Mouse (Mus musculus) limb, embryonic 14.5 days (tissue): ENCODE measurements around the gene Tmcc3. TPM values are rescaled to one million over a fixed set of nuclear protein-coding genes. Genes with fewer than 3 reads are reported as not detected.

Experiments
- ATAC-seq: fragments of 200-750 bp; cut with Nextera tagmentation; 2 replicates; pipeline ENCODE4 v1.8.0; 2017; ENCODE audit warnings: low read depth, moderate number of reproducible peaks, moderate TSS enrichment; ENCODE audit not compliant: low FRiP score
- DNase-seq: peaks from one replicate; pipeline ENCODE4 v3.0.0-alpha.2; 2015; ENCODE audit warnings: low spot score
- H3K27ac ChIP-seq: fragments of 300-500 bp; sonication (generic); replicated peaks from 2 replicates; pipeline ENCODE4 v1.5.1; 2014; ENCODE audit warnings: low read depth, mild to moderate bottlenecking, low read length, moderate library complexity, mixed read lengths
- H3K27me3 ChIP-seq: fragments of 300-500 bp; sonication (generic); 2 replicates; pipeline ENCODE4 v1.6.1; 2014; ENCODE audit warnings: low read length, mixed read lengths; ENCODE audit not compliant: control insufficient read depth, insufficient read depth
- H3K36me3 ChIP-seq: fragments of 300-500 bp; sonication (generic); 2 replicates; pipeline ENCODE4 v1.6.1; 2014; ENCODE audit warnings: mild to moderate bottlenecking, low read length, moderate library complexity, mixed read lengths; ENCODE audit not compliant: control insufficient read depth, insufficient read depth
- H3K4me1 ChIP-seq: fragments of 300-500 bp; sonication (generic); 2 replicates; pipeline ENCODE4 v1.6.1; 2014; ENCODE audit warnings: antibody characterized with exemption, low read length, mixed read lengths; ENCODE audit not compliant: control insufficient read depth, insufficient read depth
- H3K4me2 ChIP-seq: fragments of 300-500 bp; sonication (generic); replicated peaks from 2 replicates; pipeline ENCODE4 v1.6.1; 2014; ENCODE audit warnings: low read depth, mild to moderate bottlenecking, low read length, moderate library complexity; ENCODE audit not compliant: severe bottlenecking
- H3K4me3 ChIP-seq: fragments of 300-500 bp; sonication (generic); replicated peaks from 2 replicates; pipeline ENCODE4 v1.5.1; 2014; ENCODE audit warnings: low read length
- H3K9ac ChIP-seq: fragments of 300-500 bp; sonication (generic); 2 replicates; pipeline ENCODE4 v1.6.1; 2014; ENCODE audit warnings: mild to moderate bottlenecking, low read depth, low read length, moderate library complexity; ENCODE audit not compliant: severe bottlenecking
- H3K9me3 ChIP-seq: fragments of 300-500 bp; sonication (generic); 2 replicates; pipeline ENCODE4 v1.6.1; 2016; ENCODE audit warnings: low read length; ENCODE audit not compliant: control insufficient read depth
- POLR2A ChIP-seq: fragments of 200-500 bp; IDR thresholded peaks from 2 replicates; pipeline ENCODE4 v1.8.0; 2012; ENCODE audit warnings: inconsistent platforms, mild to moderate bottlenecking, moderate library complexity, borderline replicate concordance; ENCODE audit not compliant: insufficient read depth, insufficient read length; ENCODE audit errors: extremely low read depth
- WGBS: fragments of 180-500 bp; shearing (Covaris S2); extraction: QIAGEN DNeasy Blood & Tissue Kit; methylation state at CpG from one replicate; pipeline ENCODE4 v1.1.7; 2014; 5-methylcytosine and 5-hydroxymethylcytosine counted together
- polyA plus RNA-seq, 2 experiments: library from polyadenylated mRNA; depleted of rRNA in 1 of 2; stranded (reverse) in 1 of 2; unstranded in 1 of 2; fragments of >200 nt; fragmentation: Nextera tagmentation in 1 of 2; extraction: Ambion mirVana in 1 of 2; gene quantifications; 2 replicates each; pipeline versions ENCODE4 v1.2.1 to v1.2.3; 2012 to 2014

Gene Tmcc3
- polyA plus RNA-seq, 2 experiments: 10.5 to 18.2 TPM

GRCm38 (mm10) chr10:94508863-94509262 lies 197.1 kb downstream of the Tmcc3 start:
- ATAC-seq (no peak), DNase-seq (no peak)
- no peak overlapping the region for H3K4me2 ChIP-seq
- no peak overlapping the region for H3K27ac ChIP-seq
- WGBS: 52% methylated on average over 5 of the region's 5 CpGs
- H3K9ac ChIP-seq: no peak overlapping the region
- no peak overlapping the region for H3K4me3 ChIP-seq
- no peaks in the 10 kb centered on the region for H3K36me3 ChIP-seq
- no peaks in the 10 kb centered on the region for H3K9me3 ChIP-seq
- H3K4me1 ChIP-seq: no peaks in the 10 kb centered on the region
- TF ChIP-seq POLR2A: no peak
- peaks cover under 1% of the 10 kb centered on the region; the same call in 1 of the 2 replicates for H3K27me3 ChIP-seq

- H3K27me3 ChIP-seq: peaks cover 4% of the 10 kb centered on the region; the same call in 1 of the 2 replicates
Measured at GRCm38 (mm10) chr10:94512771-94513170, 201.0 kb downstream of the Tmcc3 start.

GRCm38 (mm10) chr10:94514091-94514505 lies 202.3 kb downstream of the Tmcc3 start:
- no peak for TF ChIP-seq POLR2A
- 2% methylated on average over 12 of the region's 12 CpGs for WGBS
- Histone ChIP-seq H3K36me3 (no peaks in the 10 kb centered on the region), H3K9me3 (no peaks in the 10 kb centered on the region), H3K4me3 (peak overlapping the region; percentile 70), H3K4me2 (peak overlapping the region; percentile 86), H3K9ac (peak overlapping the region; percentile 77; the same call in 1 of the 2 replicates), H3K27me3 (peaks cover 4% of the 10 kb centered on the region; the same call in 1 of the 2 replicates), H3K4me1 (peaks cover 10% of the 10 kb centered on the region), H3K27ac (no peak overlapping the region)
- ATAC-seq (no peak), DNase-seq (no peak)

More at GRCm38 (mm10) chr10:94512771-94513170, 201.0 kb downstream of the Tmcc3 start:
- Histone ChIP-seq H3K36me3 (no peaks in the 10 kb centered on the region), H3K4me3 (no peak overlapping the region), H3K4me1 (peaks cover 10% of the 10 kb centered on the region), H3K27ac (no peak overlapping the region), H3K9me3 (no peaks in the 10 kb centered on the region), H3K4me2 (no peak overlapping the region), H3K9ac (no peak overlapping the region)
- no peak for DNase-seq
- no peak for ATAC-seq
- 81% methylated on average over 1 of the region's 1 CpGs for WGBS
- no peak for TF ChIP-seq POLR2A

- Histone ChIP-seq H3K27ac (peak overlapping the region; percentile 74), H3K4me3 (peak overlapping the region; percentile 70), H3K9me3 (no peaks in the 10 kb centered on the region), H3K9ac (peak overlapping the region; percentile 77), H3K4me2 (peak overlapping the region; percentile 86), H3K4me1 (peaks cover 10% of the 10 kb centered on the region), H3K36me3 (no peaks in the 10 kb centered on the region), H3K27me3 (peaks cover 4% of the 10 kb centered on the region; the same call in 1 of the 2 replicates)
- no peak for TF ChIP-seq POLR2A
- peak; percentile 90 for ATAC-seq
- peak; percentile 63 for DNase-seq
- 5% methylated on average over 40 of the region's 71 CpGs for WGBS
Measured at GRCm38 (mm10) chr10:94514506-94515178, 202.9 kb downstream of the Tmcc3 start.

GRCm38 (mm10) chr10:94515179-94515545 lies 203.4 kb downstream of the Tmcc3 start:
- H3K4me3 ChIP-seq: peak overlapping the region; percentile 70
- ATAC-seq (peak; percentile 83), DNase-seq (peak; percentile 51)
- H3K36me3 ChIP-seq: no peaks in the 10 kb centered on the region
- H3K9ac ChIP-seq: peak overlapping the region; percentile 77
- 3% methylated on average over 16 of the region's 34 CpGs for WGBS
- peak overlapping the region; percentile 74 for H3K27ac ChIP-seq
- peaks cover 10% of the 10 kb centered on the region for H3K4me1 ChIP-seq
- peak overlapping the region; percentile 86 for H3K4me2 ChIP-seq
- TF ChIP-seq POLR2A: no peak
- no peaks in the 10 kb centered on the region for H3K9me3 ChIP-seq
- peaks cover 4% of the 10 kb centered on the region; the same call in 1 of the 2 replicates for H3K27me3 ChIP-seq
